Mouse (Mus musculus): ENCODE measurements at regions not wholly inside any gene's neighbourhood (a gene's known extent, or its start where the extent isn't known, plus 50 kb on each side); places are given as distances from the start of the nearest gene placed in this dataset.

- TF ChIP-seq CTCF (conservative IDR thresholded peaks at IDR 0.05; ENCODE audit: insufficient read depth, insufficient read length, low read depth, low read length) (no peak), POLR2A (IDR thresholded peaks at IDR 0.05; ENCODE audit: low read depth, low read length) (no peak)
These were observed 264.7 kb downstream of the Myh15 start for GRCm38 (mm10) chr16:49321951-49322350.

Data from kidney, adult 2 months (tissue).